Mouse (Mus musculus) megakaryocyte-erythroid progenitor cell, adult 5-6 weeks (primary cell): ENCODE data around the gene Mipep. TPM values are rescaled to one million over a fixed set of nuclear protein-coding genes. Genes with fewer than 3 reads are reported as not detected.
A peak's percentile ranks its signal among the peaks of the same experiment; 100 is the strongest.

Experiments
- ATAC-seq: replicated peaks from 2 replicates; pipeline ENCODE4 v1.8.0; 2016; ENCODE audit warnings: mild to moderate bottlenecking, inconsistent platforms; ENCODE audit not compliant: severe bottlenecking, poor library complexity, low FRiP score, low TSS enrichment
- total RNA-seq, 2 experiments: library from RNA; stranded (forward) in 1 of 2; stranded (reverse) in 1 of 2; fragments of 200-1000, 215-1000 nt in 1 of 2; fragments of >200 nt in 1 of 2; fragmentation: Nextera tagmentation in 1 of 2; gene quantifications; 2 replicates each; pipeline ENCODE4 v1.2.3; 2014 to 2017

The Mipep gene
- total RNA-seq (2014; fragmentation: Nextera tagmentation) (15.8 and 19.6 TPM in 2 replicates), total RNA-seq (2017) (20.2 and 34.2 TPM in 2 replicates)

DNA sequence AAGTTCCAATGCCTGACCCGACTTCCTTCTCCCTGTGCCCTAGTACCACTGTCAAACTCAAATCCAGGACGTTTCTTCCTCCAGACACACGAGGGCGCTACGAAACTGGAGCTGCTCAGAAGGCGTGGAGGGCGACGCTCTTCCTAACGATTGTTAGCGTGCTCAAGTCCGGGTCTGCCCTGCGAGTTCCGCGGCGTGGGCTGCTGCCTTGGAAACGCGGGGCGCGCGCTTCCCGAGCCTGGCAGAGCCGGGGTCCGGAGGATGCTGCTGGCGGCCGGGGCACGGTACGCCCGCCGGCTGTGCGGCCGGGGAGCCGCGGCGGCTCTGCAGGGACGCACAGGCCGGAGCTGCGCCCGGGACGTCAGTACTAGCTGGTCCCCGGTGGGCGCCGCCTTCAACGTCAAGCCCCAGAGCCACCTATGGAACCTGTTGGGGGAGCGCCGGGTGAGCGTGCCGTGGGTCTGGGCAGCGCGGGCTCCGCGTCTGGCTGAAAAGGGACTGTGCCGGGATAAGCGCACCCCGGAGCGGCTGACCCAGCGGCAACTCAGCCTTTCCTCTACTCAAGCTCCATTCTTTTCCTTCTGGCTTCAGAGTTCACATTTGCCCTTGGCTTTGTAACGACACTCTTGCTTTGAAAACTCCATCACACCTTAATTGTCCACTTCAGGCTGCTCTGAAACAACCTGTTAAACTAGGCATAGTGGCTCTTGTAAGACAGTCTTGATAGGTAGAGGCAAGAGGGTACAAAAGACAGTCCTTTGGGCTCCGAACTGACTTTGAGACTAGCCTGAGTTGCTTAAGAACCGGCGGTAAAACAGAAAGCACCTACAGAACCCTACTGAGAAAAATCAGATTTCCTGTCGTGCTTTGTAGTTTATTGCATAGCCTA, at the start of gene Mipep:
TSS of gene Mipep (plus strand) at position 147 of the 889 bp plus-strand sequence.
- peak; percentile 91 for ATAC-seq

- no peak for ATAC-seq
Observed at GRCm38 (mm10) chr14:60735206-60735605, 49.2 kb upstream of the Mipep start.

GRCm38 (mm10) chr14:60735848-60736547, 48.4 kb upstream of the Mipep start:
- ATAC-seq, result peak; percentile 30

DNA sequence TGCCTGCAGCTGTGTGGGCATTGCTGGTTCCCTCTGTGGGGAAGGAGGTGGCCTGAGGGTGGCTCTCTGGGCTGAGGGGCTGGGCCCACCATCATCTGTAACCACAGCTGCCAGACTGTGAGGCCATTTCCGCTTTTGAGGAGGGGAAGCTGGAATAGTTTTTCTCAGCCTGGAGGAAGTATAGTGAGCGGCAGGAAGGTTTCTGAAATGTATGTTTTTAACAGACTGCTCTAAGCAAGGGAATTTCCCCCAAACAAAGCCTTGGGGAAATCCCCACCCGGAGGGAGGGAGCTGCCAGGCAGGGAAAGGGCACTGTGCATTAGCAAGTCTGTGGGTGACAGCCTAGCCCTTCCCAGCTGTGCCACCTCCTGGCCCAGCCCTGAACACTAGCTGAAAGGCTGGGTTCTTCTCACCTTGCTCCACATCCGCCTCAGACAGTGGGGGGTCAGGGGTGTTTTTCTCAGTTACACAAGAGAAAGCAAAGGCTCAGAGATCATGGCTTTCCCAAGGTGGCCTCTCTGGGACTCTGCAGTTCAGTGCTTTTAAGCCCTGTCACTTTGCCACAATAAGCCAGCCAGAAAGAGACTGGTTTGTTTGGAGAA, 47.7 kb upstream of the Mipep start:
- peak; percentile 67 for ATAC-seq

GRCm38 (mm10) chr14:60737202-60737611, 47.2 kb upstream of the Mipep start:
- no peak for ATAC-seq

GRCm38 (mm10) chr14:60738434-60738938, 45.9 kb upstream of the Mipep start:
- ATAC-seq, result no peak

DNA sequence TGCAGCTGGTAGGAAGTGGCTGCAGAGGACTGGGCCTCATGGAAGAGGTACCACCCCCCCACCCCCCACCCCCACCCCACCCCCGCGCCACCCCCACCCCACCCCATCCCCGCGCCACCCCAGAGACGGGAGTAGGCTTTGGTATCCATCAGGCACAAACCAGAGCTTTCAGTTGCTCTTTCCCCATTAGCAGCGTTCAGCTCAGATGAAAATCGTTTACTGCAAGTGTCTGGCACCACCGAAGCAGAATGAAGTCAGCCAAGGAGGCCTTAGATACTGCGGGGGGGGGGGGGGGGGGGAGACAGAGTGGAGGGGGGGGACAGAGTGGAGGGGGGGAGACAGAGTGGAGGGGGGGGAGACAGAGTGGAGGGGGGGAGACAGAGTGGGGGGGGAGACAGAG, 45.2 kb upstream of the Mipep start:
- no peak for ATAC-seq

GRCm38 (mm10) chr14:60739616-60740015, 44.8 kb upstream of the Mipep start:
- no peak for ATAC-seq

DNA sequence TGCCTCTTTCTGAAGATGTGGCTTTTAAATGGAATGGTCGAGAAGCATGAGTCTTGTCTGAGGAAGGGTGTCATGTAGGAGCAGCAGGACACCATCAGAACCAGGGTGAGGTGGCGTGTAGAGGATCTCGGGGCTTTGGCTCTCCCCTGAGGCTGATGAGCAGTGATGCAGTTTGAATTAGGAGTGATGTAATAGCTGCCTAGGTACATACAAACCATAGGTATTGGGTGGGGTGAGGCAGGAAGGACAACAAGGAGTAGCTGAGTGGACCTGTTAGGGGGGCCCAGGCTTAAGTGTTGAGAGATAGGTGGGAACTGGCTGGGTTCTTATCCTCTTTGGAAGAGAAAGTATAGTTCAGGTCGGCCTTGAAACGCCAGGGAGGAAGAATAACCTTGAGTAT, 43.9 kb upstream of the Mipep start:
- ATAC-seq, result no peak

DNA sequence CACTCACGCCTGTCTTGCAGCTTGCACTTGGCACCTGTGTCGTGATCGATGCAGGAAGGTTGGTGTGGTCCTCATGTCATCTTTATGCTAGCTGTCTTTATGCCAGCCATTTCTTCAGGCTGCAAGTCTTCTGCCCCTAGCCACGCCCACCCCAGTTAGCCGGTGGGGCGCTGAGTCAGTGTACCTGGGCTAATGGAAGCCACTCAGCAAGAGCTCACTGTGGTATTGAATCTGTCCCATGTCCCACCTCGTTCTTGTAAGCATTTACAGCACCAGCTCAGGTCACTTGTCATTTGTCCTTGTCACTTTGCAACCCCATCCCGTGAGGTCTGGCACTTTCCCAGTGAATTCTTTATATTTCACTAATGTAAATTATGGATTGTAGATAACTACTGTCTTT, 43.3 kb upstream of the Mipep start:
- ATAC-seq, result no peak

GRCm38 (mm10) chr14:60741490-60741981, 42.8 kb upstream of the Mipep start:
- no peak for ATAC-seq

DNA sequence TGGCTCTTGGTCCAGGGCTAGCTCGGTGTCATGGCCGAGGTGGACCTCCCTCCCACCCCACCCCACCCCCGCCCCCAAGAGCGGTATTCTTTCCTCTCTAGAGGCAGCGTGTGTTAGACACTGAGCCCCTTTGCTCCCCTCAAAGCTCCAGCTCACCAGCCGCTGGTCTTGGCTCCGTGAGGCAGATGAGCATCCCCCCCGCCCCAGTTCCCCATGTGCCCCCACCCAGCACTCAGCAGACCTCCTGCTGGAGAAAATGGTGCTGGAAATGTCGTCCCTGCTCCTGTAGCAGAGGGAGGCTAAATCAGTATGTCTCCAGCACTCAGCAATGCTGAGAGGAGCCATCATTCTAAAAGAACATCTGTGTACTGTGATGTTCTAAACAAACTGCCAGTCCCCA, 40.7 kb upstream of the Mipep start:
- ATAC-seq, result no peak

DNA sequence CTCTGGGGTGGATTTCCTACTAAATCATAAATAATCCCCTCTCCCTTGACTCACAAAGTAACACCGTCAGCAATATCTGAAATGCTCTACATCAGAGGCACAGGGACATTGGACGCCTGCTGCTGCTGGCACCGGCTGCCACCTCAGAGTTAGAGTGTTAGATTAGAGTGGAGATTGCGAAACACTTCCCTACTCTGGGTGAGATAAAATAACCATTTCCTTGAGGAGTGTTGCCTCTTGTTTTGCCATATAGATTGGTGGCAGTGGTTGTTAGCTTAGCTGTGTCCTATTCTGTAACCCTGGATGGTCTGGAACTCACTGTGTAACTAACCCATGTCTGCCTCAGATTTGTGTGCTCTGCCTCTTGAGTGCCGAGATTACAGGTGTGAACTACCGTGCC, 39.2 kb upstream of the Mipep start:
- ATAC-seq, result no peak

DNA sequence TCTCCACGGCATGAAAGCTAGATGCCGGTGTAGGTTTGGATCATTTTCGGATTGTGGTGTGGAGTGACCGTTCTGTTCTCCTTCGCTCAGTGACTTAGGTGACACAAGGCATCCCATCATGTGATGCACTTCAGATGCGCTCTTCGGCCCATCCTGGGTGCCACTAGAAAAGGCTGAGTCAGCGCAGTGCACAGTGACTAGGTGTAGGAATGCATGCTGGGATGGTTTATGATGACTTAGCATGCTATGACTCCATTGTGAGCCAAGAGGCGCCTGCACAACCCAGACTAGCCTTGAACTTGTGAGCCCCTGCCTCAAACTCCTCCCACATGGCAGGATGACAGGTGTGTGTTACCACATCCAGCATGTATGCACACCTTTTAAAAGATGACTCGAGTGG, 38.2 kb upstream of the Mipep start:
- no peak for ATAC-seq

DNA sequence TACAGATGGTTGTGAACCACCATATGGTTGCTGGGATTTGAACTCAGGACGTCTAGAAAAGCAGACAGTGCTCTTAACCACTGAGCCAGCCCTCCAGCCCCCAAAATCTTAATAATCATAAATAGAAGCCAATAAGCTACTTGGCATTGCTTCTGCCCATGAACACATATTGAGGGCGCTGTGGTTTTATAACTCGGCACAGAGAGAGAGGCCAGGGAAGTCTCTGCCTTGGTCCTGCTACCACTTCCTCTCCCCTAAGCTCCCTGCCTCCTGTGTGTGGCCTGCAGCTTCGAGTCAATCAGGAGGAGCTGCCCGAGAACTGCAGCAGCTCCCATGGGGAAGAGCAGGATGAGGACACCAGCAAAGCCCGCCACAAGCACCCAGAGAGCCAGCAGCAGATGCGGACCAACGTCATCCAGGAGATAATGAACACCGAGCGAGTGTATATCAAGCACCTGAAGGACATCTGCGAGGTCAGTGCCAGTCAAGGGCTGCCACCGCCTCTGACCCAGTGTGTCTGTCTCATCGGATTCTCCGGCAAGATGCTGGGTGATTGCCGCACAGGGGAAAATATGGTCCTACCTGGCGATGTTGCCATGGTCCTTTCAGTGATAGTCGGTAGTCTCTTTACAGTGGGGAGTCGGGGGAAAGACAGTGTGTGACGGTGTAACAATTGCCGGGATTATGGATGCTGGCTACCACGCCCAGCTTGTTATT, 37.1 kb upstream of the Mipep start:
- no peak for ATAC-seq

DNA sequence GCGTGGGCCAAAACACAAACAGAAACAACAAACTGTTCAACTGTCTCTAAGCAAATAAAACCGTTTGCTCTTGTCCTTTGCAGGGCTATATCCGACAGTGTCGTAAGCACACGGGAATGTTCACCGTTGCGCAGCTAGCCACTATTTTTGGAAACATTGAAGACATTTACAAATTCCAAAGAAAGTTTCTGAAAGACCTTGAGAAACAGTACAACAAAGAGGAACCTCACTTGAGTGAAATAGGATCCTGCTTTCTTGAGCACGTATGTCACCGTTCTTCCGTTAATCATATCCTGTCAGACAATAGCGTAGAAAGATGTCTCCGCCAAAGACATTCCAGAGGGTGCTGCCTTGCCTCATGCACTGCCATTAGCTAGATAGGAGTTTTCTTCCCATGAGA, 34.5 kb upstream of the Mipep start:
- no peak for ATAC-seq

- no peak for ATAC-seq
Observed at GRCm38 (mm10) chr14:60751581-60751980, 32.8 kb upstream of the Mipep start.

GRCm38 (mm10) chr14:60752892-60753800, 31.2 kb upstream of the Mipep start:
- ATAC-seq, result no peak

DNA sequence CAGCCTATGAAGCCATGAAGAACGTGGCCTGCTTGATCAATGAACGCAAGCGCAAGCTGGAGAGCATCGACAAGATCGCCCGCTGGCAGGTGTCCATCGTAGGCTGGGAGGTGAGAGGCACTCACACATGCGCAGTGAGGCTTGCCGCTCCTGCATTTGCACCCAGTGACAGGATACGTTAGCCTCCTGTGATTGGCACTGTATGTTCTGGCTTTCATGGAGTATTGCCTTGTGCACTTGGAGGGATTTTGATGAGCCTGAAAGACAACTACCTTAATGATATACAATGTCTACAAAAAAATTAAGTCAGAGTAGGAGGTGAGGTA, 30.6 kb upstream of the Mipep start:
- no peak for ATAC-seq
